Mouse (Mus musculus) hindlimb bud, embryonic 11.5 days (tissue): ENCODE results near the gene Xirp1.
"Not testable (repeated sequence)": the region's sequence is repeated elsewhere in the genome, so short reads cannot be mapped to it uniquely, and the experiment has no call there.

Experiments used
- DNase-seq: peaks from one replicate; pipeline ENCODE4 v3.0.0-alpha.2; 2012; ENCODE audit warnings: low read depth, low spot score; ENCODE audit errors: extremely low spot score

The Xirp1 gene

GRCm38 (mm10) chr9:120020285-120020890 is 3.0 kb downstream of the Xirp1 start:
- DNase-seq = peak; percentile 33

GRCm38 (mm10) chr9:120016956-120017355 is 6.4 kb downstream of the Xirp1 start:
- no peak for DNase-seq

- no peak for DNase-seq
These were observed 8.6 kb downstream of the Xirp1 start for GRCm38 (mm10) chr9:120014828-120015227.

- DNase-seq = no peak
These were observed 10.1 kb downstream of the Xirp1 start for GRCm38 (mm10) chr9:120013251-120013820.

- no peak for DNase-seq
These were observed 10.6 kb downstream of the Xirp1 start for GRCm38 (mm10) chr9:120012781-120013180.

- not testable (repeated sequence) for DNase-seq
These were observed 11.2 kb downstream of the Xirp1 start for GRCm38 (mm10) chr9:120012161-120012560.

- peak; percentile 42 for DNase-seq
These were observed 11.9 kb downstream of the Xirp1 start for GRCm38 (mm10) chr9:120011533-120011932.

GRCm38 (mm10) chr9:120010781-120011511 is 12.5 kb downstream of the Xirp1 start:
- peak; percentile 71 for DNase-seq

GRCm38 (mm10) chr9:120009871-120010270 is 13.5 kb downstream of the Xirp1 start:
- DNase-seq = no peak

- DNase-seq = no peak
These were observed 14.1 kb downstream of the Xirp1 start for GRCm38 (mm10) chr9:120009226-120009841.

GRCm38 (mm10) chr9:120007833-120008232 is 15.6 kb downstream of the Xirp1 start:
- no peak for DNase-seq

GRCm38 (mm10) chr9:120005936-120006335 is 17.5 kb downstream of the Xirp1 start:
- no peak for DNase-seq

GRCm38 (mm10) chr9:120002893-120003292 is 20.5 kb downstream of the Xirp1 start:
- DNase-seq = no peak

- peak; percentile 80 for DNase-seq
These were observed 21.3 kb downstream of the Xirp1 start for GRCm38 (mm10) chr9:120001945-120002725.

- no peak for DNase-seq
These were observed 22.6 kb downstream of the Xirp1 start for GRCm38 (mm10) chr9:120000761-120001160.

- no peak for DNase-seq
These were observed 23.8 kb downstream of the Xirp1 start for GRCm38 (mm10) chr9:119999636-120000035.

GRCm38 (mm10) chr9:119998776-119999175 is 24.6 kb downstream of the Xirp1 start:
- DNase-seq = no peak

GRCm38 (mm10) chr9:119996080-119996479 is 27.3 kb downstream of the Xirp1 start:
- no peak for DNase-seq

- DNase-seq = no peak
These were observed 29.2 kb downstream of the Xirp1 start for GRCm38 (mm10) chr9:119994207-119994606.

GRCm38 (mm10) chr9:119993092-119993844 is 30.1 kb downstream of the Xirp1 start:
- DNase-seq = no peak
